Mouse (Mus musculus): ENCODE measurements around the gene Actn1. TPM values are rescaled to one million over a fixed set of nuclear protein-coding genes. Genes with fewer than 3 reads are reported as not detected.

The Actn1 gene
- polyA plus RNA-seq, 1 experiment from 2014 or later: 8.3 TPM

- no peaks in the 10 kb centered on the region for H3K36me3 ChIP-seq (ENCODE audit: control insufficient read depth, insufficient read depth, low read length)
- H3K4me3 ChIP-seq (ENCODE audit: low read length): no peak overlapping the region
- no peak overlapping the region for H3K4me2 ChIP-seq (ENCODE audit: low read length)
- no peak for ATAC-seq
- H3K27me3 ChIP-seq (replicated peaks; ENCODE audit: control insufficient read depth, insufficient read depth, low read length): no peaks in the 10 kb centered on the region
- H3K4me1 ChIP-seq (ENCODE audit: control insufficient read depth, insufficient read depth, low read depth, low read length): no peaks in the 10 kb centered on the region
- 80% methylated on average over 4 of the region's 4 CpGs for WGBS
- H3K9me3 ChIP-seq (ENCODE audit: control insufficient read depth, low read length): no peaks in the 10 kb centered on the region
- H3K9ac ChIP-seq (ENCODE audit: low read depth, low read length): no peak overlapping the region
- H3K27ac ChIP-seq (ENCODE audit: low read depth, low read length): no peak overlapping the region
Observed at GRCm38 (mm10) chr12:80210791-80211612, 49.2 kb downstream of the Actn1 start.

GRCm38 (mm10) chr12:80209914-80210313 is 50.3 kb downstream of the Actn1 start:
- no peak overlapping the region for H3K4me2 ChIP-seq (ENCODE audit: low read length)
- H3K9me3 ChIP-seq (ENCODE audit: control insufficient read depth, low read length): no peaks in the 10 kb centered on the region
- H3K36me3 ChIP-seq (ENCODE audit: control insufficient read depth, insufficient read depth, low read length): no peaks in the 10 kb centered on the region
- no peak overlapping the region for H3K27ac ChIP-seq (ENCODE audit: low read depth, low read length)
- H3K4me1 ChIP-seq (ENCODE audit: control insufficient read depth, insufficient read depth, low read depth, low read length): no peaks in the 10 kb centered on the region
- no peak for ATAC-seq
- H3K9ac ChIP-seq (ENCODE audit: low read depth, low read length): no peak overlapping the region
- no peak overlapping the region for H3K4me3 ChIP-seq (ENCODE audit: low read length)
- 88% methylated on average over 4 of the region's 4 CpGs for WGBS
- H3K27me3 ChIP-seq (replicated peaks; ENCODE audit: control insufficient read depth, insufficient read depth, low read length): no peaks in the 10 kb centered on the region

- H3K4me2 ChIP-seq (ENCODE audit: low read length): no peak overlapping the region
- H3K27me3 ChIP-seq (replicated peaks; ENCODE audit: control insufficient read depth, insufficient read depth, low read length): no peaks in the 10 kb centered on the region
- H3K9ac ChIP-seq (ENCODE audit: low read depth, low read length): no peak overlapping the region
- no peaks in the 10 kb centered on the region; the same call in 1 of the 2 replicates for H3K36me3 ChIP-seq (ENCODE audit: control insufficient read depth, insufficient read depth, low read length)
- no peak for ATAC-seq
- H3K4me3 ChIP-seq (ENCODE audit: low read length): no peak overlapping the region
- peaks cover 6% of the 10 kb centered on the region for H3K4me1 ChIP-seq (ENCODE audit: control insufficient read depth, insufficient read depth, low read depth, low read length)
- H3K9me3 ChIP-seq (ENCODE audit: control insufficient read depth, low read length): no peaks in the 10 kb centered on the region
- 52% methylated on average over 19 of the region's 19 CpGs for WGBS
- no peak overlapping the region for H3K27ac ChIP-seq (ENCODE audit: low read depth, low read length)
Observed at GRCm38 (mm10) chr12:80208126-80208820, 51.9 kb downstream of the Actn1 start.

- no peak overlapping the region for H3K27ac ChIP-seq (ENCODE audit: low read depth, low read length)
- peaks cover 6% of the 10 kb centered on the region for H3K4me1 ChIP-seq (ENCODE audit: control insufficient read depth, insufficient read depth, low read depth, low read length)
- no peak overlapping the region for H3K4me2 ChIP-seq (ENCODE audit: low read length)
- 53% methylated on average over 4 of the region's 4 CpGs for WGBS
- ATAC-seq: no peak
- no peaks in the 10 kb centered on the region for H3K27me3 ChIP-seq (replicated peaks; ENCODE audit: control insufficient read depth, insufficient read depth, low read length)
- no peak overlapping the region for H3K9ac ChIP-seq (ENCODE audit: low read depth, low read length)
- H3K36me3 ChIP-seq (ENCODE audit: control insufficient read depth, insufficient read depth, low read length): no peaks in the 10 kb centered on the region; the same call in 1 of the 2 replicates
- H3K9me3 ChIP-seq (ENCODE audit: control insufficient read depth, low read length): no peaks in the 10 kb centered on the region
- no peak overlapping the region for H3K4me3 ChIP-seq (ENCODE audit: low read length)
Observed at GRCm38 (mm10) chr12:80203284-80203683, 56.9 kb downstream of the Actn1 start.

GRCm38 (mm10) chr12:80199738-80200137 is 60.4 kb downstream of the Actn1 start:
- no peak overlapping the region for H3K27ac ChIP-seq (ENCODE audit: low read depth, low read length)
- peaks cover 2% of the 10 kb centered on the region; the same call in 1 of the 2 replicates for H3K36me3 ChIP-seq (ENCODE audit: control insufficient read depth, insufficient read depth, low read length)
- H3K4me1 ChIP-seq (ENCODE audit: control insufficient read depth, insufficient read depth, low read depth, low read length): peaks cover 6% of the 10 kb centered on the region
- H3K9me3 ChIP-seq (ENCODE audit: control insufficient read depth, low read length): no peaks in the 10 kb centered on the region
- no peak overlapping the region for H3K4me2 ChIP-seq (ENCODE audit: low read length)
- H3K9ac ChIP-seq (ENCODE audit: low read depth, low read length): no peak overlapping the region
- no peak for ATAC-seq
- H3K27me3 ChIP-seq (replicated peaks; ENCODE audit: control insufficient read depth, insufficient read depth, low read length): no peaks in the 10 kb centered on the region
- 71% methylated on average over 2 of the region's 2 CpGs for WGBS
- H3K4me3 ChIP-seq (ENCODE audit: low read length): no peak overlapping the region

GRCm38 (mm10) chr12:80198487-80198886 is 61.7 kb downstream of the Actn1 start:
- H3K4me2 ChIP-seq (ENCODE audit: low read length): no peak overlapping the region
- no peak overlapping the region for H3K4me3 ChIP-seq (ENCODE audit: low read length)
- ATAC-seq: peak; percentile 69
- 0 out of 2 replicates have a peak, but pooled peaks cover 2% of the 10 kb centered on the region for H3K36me3 ChIP-seq (ENCODE audit: control insufficient read depth, insufficient read depth, low read length)
- H3K9me3 ChIP-seq (ENCODE audit: control insufficient read depth, low read length): no peaks in the 10 kb centered on the region
- no peak overlapping the region for H3K9ac ChIP-seq (ENCODE audit: low read depth, low read length)
- H3K4me1 ChIP-seq (ENCODE audit: control insufficient read depth, insufficient read depth, low read depth, low read length): peaks cover under 1% of the 10 kb centered on the region
- H3K27me3 ChIP-seq (replicated peaks; ENCODE audit: control insufficient read depth, insufficient read depth, low read length): no peaks in the 10 kb centered on the region
- H3K27ac ChIP-seq (ENCODE audit: low read depth, low read length): no peak overlapping the region
- 28% methylated on average over 3 of the region's 3 CpGs for WGBS

- no peaks in the 10 kb centered on the region for H3K4me1 ChIP-seq (ENCODE audit: control insufficient read depth, insufficient read depth, low read depth, low read length)
- 78% methylated on average over 10 of the region's 10 CpGs for WGBS
- no peaks in the 10 kb centered on the region for H3K9me3 ChIP-seq (ENCODE audit: control insufficient read depth, low read length)
- no peak overlapping the region for H3K9ac ChIP-seq (ENCODE audit: low read depth, low read length)
- no peaks in the 10 kb centered on the region for H3K27me3 ChIP-seq (replicated peaks; ENCODE audit: control insufficient read depth, insufficient read depth, low read length)
- no peak overlapping the region for H3K27ac ChIP-seq (ENCODE audit: low read depth, low read length)
- ATAC-seq: no peak
- no peak overlapping the region for H3K4me2 ChIP-seq (ENCODE audit: low read length)
- peaks cover 7% of the 10 kb centered on the region; the same call in 1 of the 2 replicates for H3K36me3 ChIP-seq (ENCODE audit: control insufficient read depth, insufficient read depth, low read length)
- no peak overlapping the region for H3K4me3 ChIP-seq (ENCODE audit: low read length)
Observed at GRCm38 (mm10) chr12:80197343-80197742, 62.8 kb downstream of the Actn1 start.

GRCm38 (mm10) chr12:80191806-80192205 is 68.4 kb downstream of the Actn1 start:
- 82% methylated on average over 5 of the region's 5 CpGs for WGBS

GRCm38 (mm10) chr12:80191371-80191770 is 68.8 kb downstream of the Actn1 start:
- no peaks in the 10 kb centered on the region for H3K27me3 ChIP-seq (replicated peaks; ENCODE audit: control insufficient read depth, insufficient read depth, low read length)
- peaks cover 9% of the 10 kb centered on the region for H3K36me3 ChIP-seq (ENCODE audit: control insufficient read depth, insufficient read depth, low read length)
- H3K27ac ChIP-seq (ENCODE audit: low read depth, low read length): no peak overlapping the region; the same call in 1 of the 2 replicates

More at GRCm38 (mm10) chr12:80191806-80192205, 68.4 kb downstream of the Actn1 start:
- Histone ChIP-seq H3K27ac (ENCODE audit: low read depth, low read length) (no peak overlapping the region), H3K27me3 (replicated peaks; ENCODE audit: control insufficient read depth, insufficient read depth, low read length) (no peaks in the 10 kb centered on the region), H3K9me3 (ENCODE audit: control insufficient read depth, low read length) (no peaks in the 10 kb centered on the region), H3K4me3 (ENCODE audit: low read length) (no peak overlapping the region), H3K36me3 (ENCODE audit: control insufficient read depth, insufficient read depth, low read length) (peaks cover 9% of the 10 kb centered on the region), H3K4me2 (ENCODE audit: low read length) (no peak overlapping the region), H3K9ac (ENCODE audit: low read depth, low read length) (no peak overlapping the region), H3K4me1 (ENCODE audit: control insufficient read depth, insufficient read depth, low read depth, low read length) (no peaks in the 10 kb centered on the region)
- ATAC-seq: no peak

More at GRCm38 (mm10) chr12:80191371-80191770, 68.8 kb downstream of the Actn1 start:
- H3K4me2 ChIP-seq (ENCODE audit: low read length): no peak overlapping the region
- no peak overlapping the region for H3K4me3 ChIP-seq (ENCODE audit: low read length)
- peak; percentile 50; the same call in 1 of the 2 replicates for ATAC-seq
- H3K4me1 ChIP-seq (ENCODE audit: control insufficient read depth, insufficient read depth, low read depth, low read length): no peaks in the 10 kb centered on the region
- no peak overlapping the region for H3K9ac ChIP-seq (ENCODE audit: low read depth, low read length)
- 77% methylated on average over 5 of the region's 6 CpGs for WGBS
- no peaks in the 10 kb centered on the region for H3K9me3 ChIP-seq (ENCODE audit: control insufficient read depth, low read length)
